Mouse (Mus musculus): ENCODE data around the gene Zpr1. TPM values are rescaled to one million over a fixed set of nuclear protein-coding genes. Genes with fewer than 3 reads are reported as not detected.

The Zpr1 gene
- polyA plus RNA-seq, 1 experiment from 2014 or later: 57.8 TPM

GRCm38 (mm10) chr9:46256658-46257385 lies 16.0 kb upstream of the Zpr1 start:
- Histone ChIP-seq H3K4me3 (ENCODE audit: low read length) (no peak overlapping the region), H3K36me3 (ENCODE audit: control insufficient read depth, insufficient read depth, low read length) (no peaks in the 10 kb centered on the region), H3K9me3 (ENCODE audit: control insufficient read depth, low read length) (no peaks in the 10 kb centered on the region), H3K4me1 (ENCODE audit: control insufficient read depth, insufficient read depth, low read depth, low read length) (no peaks in the 10 kb centered on the region), H3K9ac (ENCODE audit: low read depth, low read length) (no peak overlapping the region), H3K27ac (ENCODE audit: low read depth, low read length) (no peak overlapping the region), H3K27me3 (replicated peaks; ENCODE audit: control insufficient read depth, insufficient read depth, low read length) (no peaks in the 10 kb centered on the region), H3K4me2 (ENCODE audit: low read length) (no peak overlapping the region)
- no peak for ATAC-seq
- WGBS: 85% methylated on average over 10 of the region's 10 CpGs

DNA sequence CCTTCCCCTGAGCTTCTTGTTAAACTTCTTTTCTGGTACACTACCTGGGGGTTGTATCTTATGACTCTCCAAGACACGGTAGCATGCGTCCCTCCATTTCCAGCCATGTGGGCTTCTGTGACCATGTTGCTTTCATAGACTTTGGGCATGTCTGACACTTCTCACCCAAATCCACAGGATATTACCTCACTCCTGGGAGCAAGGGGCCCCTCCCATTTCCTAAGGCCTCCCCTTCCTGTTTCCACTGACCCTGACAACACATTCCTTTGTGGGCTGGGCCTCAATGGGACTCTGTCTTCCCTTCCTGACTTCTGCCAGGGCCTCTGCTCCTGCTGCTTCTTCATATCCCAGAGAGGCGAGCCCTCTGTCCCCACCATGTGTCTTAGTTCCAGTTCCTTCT lies 15.3 kb upstream of the Zpr1 start:
- H3K9me3 ChIP-seq (ENCODE audit: control insufficient read depth, low read length): no peaks in the 10 kb centered on the region
- H3K4me1 ChIP-seq (ENCODE audit: control insufficient read depth, insufficient read depth, low read depth, low read length): no peaks in the 10 kb centered on the region
- no peak overlapping the region for H3K4me3 ChIP-seq (ENCODE audit: low read length)
- 87% methylated on average over 3 of the region's 3 CpGs for WGBS
- no peak overlapping the region for H3K27ac ChIP-seq (ENCODE audit: low read depth, low read length)
- ATAC-seq: no peak
- no peaks in the 10 kb centered on the region for H3K36me3 ChIP-seq (ENCODE audit: control insufficient read depth, insufficient read depth, low read length)
- no peak overlapping the region for H3K9ac ChIP-seq (ENCODE audit: low read depth, low read length)
- no peaks in the 10 kb centered on the region for H3K27me3 ChIP-seq (replicated peaks; ENCODE audit: control insufficient read depth, insufficient read depth, low read length)
- no peak overlapping the region for H3K4me2 ChIP-seq (ENCODE audit: low read length)

GRCm38 (mm10) chr9:46259111-46259510 lies 13.8 kb upstream of the Zpr1 start:
- Histone ChIP-seq H3K4me2 (ENCODE audit: low read length) (no peak overlapping the region), H3K4me1 (ENCODE audit: control insufficient read depth, insufficient read depth, low read depth, low read length) (no peaks in the 10 kb centered on the region), H3K4me3 (ENCODE audit: low read length) (no peak overlapping the region), H3K36me3 (ENCODE audit: control insufficient read depth, insufficient read depth, low read length) (no peaks in the 10 kb centered on the region), H3K9ac (ENCODE audit: low read depth, low read length) (no peak overlapping the region), H3K27ac (ENCODE audit: low read depth, low read length) (no peak overlapping the region), H3K9me3 (ENCODE audit: control insufficient read depth, low read length) (no peaks in the 10 kb centered on the region), H3K27me3 (replicated peaks; ENCODE audit: control insufficient read depth, insufficient read depth, low read length) (no peaks in the 10 kb centered on the region)
- no peak for ATAC-seq
- 86% methylated on average over 6 of the region's 6 CpGs for WGBS

GRCm38 (mm10) chr9:46261131-46261530 lies 11.7 kb upstream of the Zpr1 start:
- no peak overlapping the region for H3K9ac ChIP-seq (ENCODE audit: low read depth, low read length)
- no peaks in the 10 kb centered on the region for H3K4me1 ChIP-seq (ENCODE audit: control insufficient read depth, insufficient read depth, low read depth, low read length)
- H3K27me3 ChIP-seq (replicated peaks; ENCODE audit: control insufficient read depth, insufficient read depth, low read length): no peaks in the 10 kb centered on the region
- WGBS: 87% methylated on average over 7 of the region's 7 CpGs
- no peak overlapping the region for H3K27ac ChIP-seq (ENCODE audit: low read depth, low read length)
- no peak overlapping the region for H3K4me2 ChIP-seq (ENCODE audit: low read length)
- H3K36me3 ChIP-seq (ENCODE audit: control insufficient read depth, insufficient read depth, low read length): no peaks in the 10 kb centered on the region
- ATAC-seq: no peak
- no peaks in the 10 kb centered on the region for H3K9me3 ChIP-seq (ENCODE audit: control insufficient read depth, low read length)
- H3K4me3 ChIP-seq (ENCODE audit: low read length): no peak overlapping the region

GRCm38 (mm10) chr9:46268343-46268873 lies 4.5 kb upstream of the Zpr1 start, which contains the start of gene Apoa5:
Gene Apoa5, plus strand, starts transcription at chr9:46268633.
- Histone ChIP-seq H3K4me1 (ENCODE audit: control insufficient read depth, insufficient read depth, low read depth, low read length) (no peaks in the 10 kb centered on the region), H3K4me3 (ENCODE audit: low read length) (no peak within 1 kb of the TSS), H3K36me3 (ENCODE audit: control insufficient read depth, insufficient read depth, low read length) (no peaks in the 10 kb centered on the region), H3K27ac (ENCODE audit: low read depth, low read length) (no peak within 1 kb of the TSS), H3K9ac (ENCODE audit: low read depth, low read length) (no peak within 1 kb of the TSS), H3K27me3 (replicated peaks; ENCODE audit: control insufficient read depth, insufficient read depth, low read length) (peaks cover 3% of the 10 kb centered on the region), H3K9me3 (ENCODE audit: control insufficient read depth, low read length) (no peaks in the 10 kb centered on the region), H3K4me2 (ENCODE audit: low read length) (no peak within 1 kb of the TSS)
- ATAC-seq: no peak
- 64% methylated on average over 7 of the region's 7 CpGs for WGBS

DNA sequence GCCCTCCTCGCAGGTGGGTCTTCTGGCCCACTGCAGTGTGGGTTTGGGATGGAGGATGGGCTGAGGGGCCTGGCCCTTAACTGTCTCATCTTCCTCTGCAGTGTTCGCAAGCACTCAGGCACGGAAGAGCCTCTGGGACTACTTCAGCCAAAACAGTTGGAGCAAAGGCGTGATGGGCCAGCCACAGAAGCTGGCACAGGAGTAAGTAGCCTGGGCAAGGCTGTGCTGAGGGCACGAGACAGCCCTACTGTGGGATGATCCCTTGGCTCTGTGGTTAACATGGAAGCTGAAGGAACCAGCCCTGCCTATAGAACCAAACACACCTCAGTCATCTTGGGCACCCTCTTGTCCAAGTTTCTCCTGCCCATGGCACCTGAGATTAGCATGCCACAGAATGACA lies 3.7 kb upstream of the Zpr1 start:
- Histone ChIP-seq H3K27me3 (replicated peaks; ENCODE audit: control insufficient read depth, insufficient read depth, low read length) (peaks cover 3% of the 10 kb centered on the region), H3K27ac (ENCODE audit: low read depth, low read length) (no peak overlapping the region), H3K4me1 (ENCODE audit: control insufficient read depth, insufficient read depth, low read depth, low read length) (peaks cover 6% of the 10 kb centered on the region), H3K9me3 (ENCODE audit: control insufficient read depth, low read length) (no peaks in the 10 kb centered on the region), H3K4me3 (ENCODE audit: low read length) (no peak overlapping the region), H3K36me3 (ENCODE audit: control insufficient read depth, insufficient read depth, low read length) (no peaks in the 10 kb centered on the region), H3K4me2 (ENCODE audit: low read length) (no peak overlapping the region), H3K9ac (ENCODE audit: low read depth, low read length) (no peak overlapping the region)
- no peak for ATAC-seq
- 85% methylated on average over 5 of the region's 5 CpGs for WGBS

- no peak for ATAC-seq
- Histone ChIP-seq H3K27ac (ENCODE audit: low read depth, low read length) (no peak overlapping the region), H3K36me3 (ENCODE audit: control insufficient read depth, insufficient read depth, low read length) (peaks cover 7% of the 10 kb centered on the region), H3K27me3 (replicated peaks; ENCODE audit: control insufficient read depth, insufficient read depth, low read length) (peaks cover 3% of the 10 kb centered on the region), H3K9ac (ENCODE audit: low read depth, low read length) (no peak overlapping the region), H3K4me2 (ENCODE audit: low read length) (no peak overlapping the region), H3K4me1 (ENCODE audit: control insufficient read depth, insufficient read depth, low read depth, low read length) (peaks cover 6% of the 10 kb centered on the region), H3K4me3 (ENCODE audit: low read length) (no peak overlapping the region), H3K9me3 (ENCODE audit: control insufficient read depth, low read length) (no peaks in the 10 kb centered on the region)
- 87% methylated on average over 4 of the region's 4 CpGs for WGBS
Observed at GRCm38 (mm10) chr9:46270782-46271181, 2.1 kb upstream of the Zpr1 start.

DNA sequence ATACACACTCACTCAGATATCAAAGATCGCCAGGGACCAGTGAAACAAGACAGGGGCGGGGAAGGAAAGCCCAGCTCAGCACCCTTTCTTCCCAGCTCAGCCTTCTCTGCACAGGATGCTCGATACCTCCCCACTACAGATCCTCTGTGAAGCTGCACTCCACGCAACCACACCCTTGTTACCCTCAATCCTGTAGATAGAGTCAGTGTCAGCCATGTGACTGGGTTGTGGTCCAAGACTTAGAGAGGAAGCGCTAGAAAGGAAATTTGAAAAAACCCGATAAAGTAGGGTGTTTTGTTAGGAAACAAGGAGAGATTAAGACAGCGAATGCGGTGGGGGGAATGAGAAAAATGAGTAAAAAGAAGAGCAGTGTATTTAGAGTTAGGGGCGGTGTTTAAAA lies 794 bp upstream of the Zpr1 start:
- ATAC-seq: no peak
- no peaks in the 10 kb centered on the region for H3K9me3 ChIP-seq (ENCODE audit: control insufficient read depth, low read length)
- no peak overlapping the region for H3K27ac ChIP-seq (ENCODE audit: low read depth, low read length)
- WGBS: 89% methylated on average over 9 of the region's 9 CpGs
- peaks cover 17% of the 10 kb centered on the region for H3K36me3 ChIP-seq (ENCODE audit: control insufficient read depth, insufficient read depth, low read length)
- H3K4me2 ChIP-seq (ENCODE audit: low read length): no peak overlapping the region
- H3K27me3 ChIP-seq (replicated peaks; ENCODE audit: control insufficient read depth, insufficient read depth, low read length): peaks cover 3% of the 10 kb centered on the region
- H3K4me3 ChIP-seq (ENCODE audit: low read length): no peak overlapping the region
- peaks cover 6% of the 10 kb centered on the region for H3K4me1 ChIP-seq (ENCODE audit: control insufficient read depth, insufficient read depth, low read depth, low read length)
- no peak overlapping the region for H3K9ac ChIP-seq (ENCODE audit: low read depth, low read length)

DNA sequence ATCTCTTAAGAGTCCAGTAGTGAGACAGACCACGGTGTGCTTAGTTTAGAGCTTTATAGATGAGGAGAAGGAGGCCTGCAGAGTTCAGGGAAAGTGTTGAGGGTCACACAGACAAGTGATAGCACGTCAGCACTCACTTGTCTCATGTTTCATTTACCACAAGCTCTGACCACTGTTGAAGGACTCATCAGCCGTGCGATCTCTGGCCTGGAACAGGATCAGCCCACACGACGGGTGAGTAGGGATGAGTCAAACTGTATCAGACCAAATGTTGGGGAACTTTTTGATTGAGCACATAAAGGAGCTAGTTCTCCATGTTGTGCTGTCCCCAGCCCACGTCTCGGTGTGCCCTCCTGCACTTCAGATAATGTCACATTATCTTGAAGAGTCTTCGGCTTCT lies 1.6 kb downstream of the Zpr1 start:
- Histone ChIP-seq H3K4me3 (ENCODE audit: low read length) (no peak overlapping the region), H3K27ac (ENCODE audit: low read depth, low read length) (no peak overlapping the region), H3K9ac (ENCODE audit: low read depth, low read length) (no peak overlapping the region), H3K27me3 (replicated peaks; ENCODE audit: control insufficient read depth, insufficient read depth, low read length) (peaks cover 3% of the 10 kb centered on the region), H3K9me3 (ENCODE audit: control insufficient read depth, low read length) (no peaks in the 10 kb centered on the region), H3K4me2 (ENCODE audit: low read length) (no peak overlapping the region), H3K36me3 (ENCODE audit: control insufficient read depth, insufficient read depth, low read length) (peaks cover 28% of the 10 kb centered on the region), H3K4me1 (ENCODE audit: control insufficient read depth, insufficient read depth, low read depth, low read length) (peaks cover 6% of the 10 kb centered on the region)
- ATAC-seq: no peak
- WGBS: 92% methylated on average over 9 of the region's 9 CpGs
